In genomic region chr5:143463671-143464070, GRCm38 (mm10) we compare ENCODE assay signal across 7 mouse cellular contexts. TPM values are rescaled to one million over a fixed set of nuclear protein-coding genes. Genes with fewer than 3 reads are reported as not detected.
DNase-seq lines count a peak whose midpoint lies in the region; ATAC-seq lines count a peak whose summit lies in the region.

No protein-coding gene starts in this region.

- H3K27me3 ChIP-seq in lung, embryonic 16.5 days (ENCODE audit: control insufficient read depth, insufficient read depth, low read depth, low read length) = no peaks in the 10 kb centered on the region
- no peaks in the 10 kb centered on the region for H3K27me3 ChIP-seq in forebrain, embryonic 13.5 days
- peaks cover 2% of the 10 kb centered on the region; the same call in 1 of the 2 replicates for H3K27me3 ChIP-seq in limb, embryonic 13.5 days
- no peaks in the 10 kb centered on the region for H3K27me3 ChIP-seq in stomach, embryonic 14.5 days (ENCODE audit: control insufficient read depth, insufficient read depth, low read length)

- no peak overlapping the region for H3K27ac ChIP-seq in lung, embryonic 16.5 days (ENCODE audit: low read length)
- H3K27ac ChIP-seq in forebrain, embryonic 13.5 days = no peak overlapping the region
- no peak overlapping the region for H3K27ac ChIP-seq in limb, embryonic 13.5 days
- no peak overlapping the region for H3K27ac ChIP-seq in stomach, embryonic 14.5 days (ENCODE audit: low read length)

- peak overlapping the region; percentile 95 for H3K4me2 ChIP-seq in lung, embryonic 16.5 days (ENCODE audit: low read depth, low read length)
- H3K4me2 ChIP-seq in forebrain, embryonic 13.5 days = peak overlapping the region; percentile 72
- H3K4me2 ChIP-seq in limb, embryonic 13.5 days (replicated peaks) = peak overlapping the region; percentile 93
- peak overlapping the region; percentile 90 for H3K4me2 ChIP-seq in stomach, embryonic 14.5 days (replicated peaks; ENCODE audit: low read depth, low read length)

- peaks cover 6% of the 10 kb centered on the region; the same call in 1 of the 2 replicates for H3K4me1 ChIP-seq in lung, embryonic 16.5 days (replicated peaks; ENCODE audit: control insufficient read depth, insufficient read depth, low read length)
- peaks cover 19% of the 10 kb centered on the region for H3K4me1 ChIP-seq in forebrain, embryonic 13.5 days
- peaks cover 14% of the 10 kb centered on the region for H3K4me1 ChIP-seq in limb, embryonic 13.5 days
- H3K4me1 ChIP-seq in stomach, embryonic 14.5 days (ENCODE audit: control insufficient read depth, insufficient read depth, low read length) = no peaks in the 10 kb centered on the region

- peak overlapping the region; percentile 73 for H3K4me3 ChIP-seq in lung, embryonic 16.5 days (ENCODE audit: low read length)
- peak overlapping the region; percentile 78 for H3K4me3 ChIP-seq in forebrain, embryonic 13.5 days
- H3K4me3 ChIP-seq in limb, embryonic 13.5 days = peak overlapping the region; percentile 74
- peak overlapping the region; percentile 79 for H3K4me3 ChIP-seq in stomach, embryonic 14.5 days (ENCODE audit: low read depth, low read length)

- peak overlapping the region; percentile 74 for H3K9ac ChIP-seq in lung, embryonic 16.5 days (ENCODE audit: low read length)
- H3K9ac ChIP-seq in forebrain, embryonic 13.5 days = peak overlapping the region; percentile 84
- H3K9ac ChIP-seq in limb, embryonic 13.5 days = peak overlapping the region; percentile 80; the same call in 1 of the 2 replicates
- H3K9ac ChIP-seq in stomach, embryonic 14.5 days (replicated peaks; ENCODE audit: low read depth, low read length) = peak overlapping the region; percentile 47

- WGBS in lung, embryonic 16.5 days = 79% methylated on average over 11 of the region's 11 CpGs
- WGBS in forebrain, embryonic 13.5 days = 82% methylated on average over 11 of the region's 11 CpGs
- 75% methylated on average over 11 of the region's 11 CpGs for WGBS in limb, embryonic 13.5 days
- 79% methylated on average over 11 of the region's 11 CpGs for WGBS in stomach, embryonic 14.5 days

- H3K36me3 ChIP-seq in lung, embryonic 16.5 days (ENCODE audit: control insufficient read depth, insufficient read depth, low read length) = no peaks in the 10 kb centered on the region
- H3K36me3 ChIP-seq in forebrain, embryonic 13.5 days (ENCODE audit: poor library complexity, severe bottlenecking) = peaks cover 19% of the 10 kb centered on the region; the same call in 1 of the 2 replicates
- peaks cover 19% of the 10 kb centered on the region for H3K36me3 ChIP-seq in limb, embryonic 13.5 days
- no peaks in the 10 kb centered on the region for H3K36me3 ChIP-seq in stomach, embryonic 14.5 days (ENCODE audit: control insufficient read depth, insufficient read depth, low read length)

- no peak for DNase-seq in lung, adult 18-20 months
- DNase-seq in gastrocnemius, adult 18-20 months (ENCODE audit: low spot score) = no peak
- no peak for DNase-seq in right cerebral cortex, adult 18-20 months

- H3K9me3 ChIP-seq in lung, embryonic 16.5 days (ENCODE audit: control insufficient read depth, low read length) = no peaks in the 10 kb centered on the region
- no peaks in the 10 kb centered on the region for H3K9me3 ChIP-seq in forebrain, embryonic 13.5 days (replicated peaks)
- H3K9me3 ChIP-seq in limb, embryonic 13.5 days = no peaks in the 10 kb centered on the region
- H3K9me3 ChIP-seq in stomach, embryonic 14.5 days (ENCODE audit: control insufficient read depth, low read depth, low read length) = no peaks in the 10 kb centered on the region

- no peak for ATAC-seq in lung, embryonic 16.5 days (ENCODE audit: low read depth)
- ATAC-seq in forebrain, embryonic 13.5 days = no peak
- no peak for ATAC-seq in limb, embryonic 13.5 days (ENCODE audit: low FRiP score, low read depth)
- no peak for ATAC-seq in stomach, embryonic 14.5 days (ENCODE audit: insufficient number of reproducible peaks, insufficient read depth, low FRiP score, low read depth)

RNA-seq across cellular contexts. Expression of gene Daglb, which starts 0.7 kb away (rescaled TPM):
- polyA plus RNA-seq in lung, embryonic 16.5 days (2015; fragmentation: Nextera tagmentation; extraction: Ambion mirVana) = 8.4 TPM in 2 replicates
- 13.5 and 13.6 TPM in 2 replicates for polyA plus RNA-seq in forebrain, embryonic 13.5 days (2015; fragmentation: Nextera tagmentation; extraction: Ambion mirVana)
- polyA plus RNA-seq in limb, embryonic 13.5 days (2015; fragmentation: Nextera tagmentation; extraction: Ambion mirVana) = 9.6 TPM in 2 replicates
- polyA plus RNA-seq in stomach, embryonic 14.5 days (2014; fragmentation: Nextera tagmentation; extraction: Ambion mirVana) = 9.0 TPM in 2 replicates
- 1 to 10 TPM; 9.3 to 9.5 TPM for total RNA-seq in gastrocnemius, adult 18-20 months (2021)
